Mouse (Mus musculus) embryonic facial prominence, embryonic 11.5 days (tissue): ENCODE data around the gene Parm1. TPM values are rescaled to one million over a fixed set of nuclear protein-coding genes. Genes with fewer than 3 reads are reported as not detected.

Experiments
- ATAC-seq: fragments of 200-750 bp; cut with Nextera tagmentation; replicated peaks from 2 replicates; pipeline ENCODE4 v1.8.0; 2017; ENCODE audit warnings: low read depth; ENCODE audit not compliant: insufficient number of reproducible peaks, low FRiP score, low TSS enrichment
- DNase-seq: peaks from one replicate; pipeline ENCODE4 v3.0.0-alpha.2; 2015; ENCODE audit warnings: low spot score
- H3K27ac ChIP-seq: fragments of 300-500 bp; sonication (generic); replicated peaks from 2 replicates; pipeline ENCODE4 v1.5.1; 2014; ENCODE audit warnings: mild to moderate bottlenecking, low read depth, low read length, control low read depth
- H3K27me3 ChIP-seq: fragments of 300-500 bp; sonication (generic); 2 replicates; pipeline ENCODE4 v1.6.1; 2014; ENCODE audit warnings: mild to moderate bottlenecking, low read length, moderate library complexity, mixed read lengths; ENCODE audit not compliant: control insufficient read depth, insufficient read depth
- H3K36me3 ChIP-seq: fragments of 300-500 bp; sonication (generic); replicated peaks from 2 replicates; pipeline ENCODE4 v1.6.1; 2014; ENCODE audit warnings: low read depth, mild to moderate bottlenecking, low read length, moderate library complexity, mixed read lengths; ENCODE audit not compliant: control insufficient read depth, insufficient read depth
- H3K4me1 ChIP-seq: fragments of 300-500 bp; sonication (generic); 2 replicates; pipeline ENCODE4 v1.6.1; 2014; ENCODE audit warnings: low read length, mixed read lengths; ENCODE audit not compliant: control insufficient read depth, insufficient read depth
- H3K4me2 ChIP-seq: fragments of 300-500 bp; sonication (generic); 2 replicates; pipeline ENCODE4 v1.6.1; 2014; ENCODE audit warnings: low read depth, mild to moderate bottlenecking, control low read depth, low read length, moderate library complexity
- H3K4me3 ChIP-seq: fragments of 300-500 bp; sonication (generic); 2 replicates; pipeline ENCODE4 v1.5.1; 2014; ENCODE audit warnings: low read depth, low read length, control low read depth
- H3K9ac ChIP-seq: fragments of 300-500 bp; sonication (generic); replicated peaks from 2 replicates; pipeline ENCODE4 v1.6.1; 2014; ENCODE audit warnings: mild to moderate bottlenecking, control low read depth, low read length
- H3K9me3 ChIP-seq: fragments of 300-500 bp; sonication (generic); replicated peaks from 2 replicates; pipeline ENCODE4 v1.6.1; 2016; ENCODE audit warnings: mild to moderate bottlenecking, low read length, inconsistent platforms, mixed read lengths; ENCODE audit not compliant: control insufficient read depth
- WGBS: fragments of 180-500 bp; shearing (Covaris S2); extraction: QIAGEN DNeasy Blood & Tissue Kit; methylation state at CpG from one replicate; pipeline ENCODE4 v1.1.7; 2014; 5-methylcytosine and 5-hydroxymethylcytosine counted together
- polyA plus RNA-seq: library from polyadenylated mRNA; unstranded; fragments of >200 nt; fragmentation: Nextera tagmentation; extraction: Ambion mirVana; gene quantifications from 2 replicates; pipeline ENCODE4 v1.2.1, GENCODE M21; 2014

The Parm1 gene
- polyA plus RNA-seq, 1 experiment from 2014 or later = 20.6 TPM

GRCm38 (mm10) chr5:91607841-91608240 lies 90.4 kb downstream of the Parm1 start:
- Histone ChIP-seq H3K4me1 (no peaks in the 10 kb centered on the region), H3K9ac (no peak overlapping the region), H3K4me3 (no peak overlapping the region), H3K27me3 (no peaks in the 10 kb centered on the region), H3K27ac (no peak overlapping the region), H3K4me2 (no peak overlapping the region), H3K36me3 (no peaks in the 10 kb centered on the region), H3K9me3 (no peaks in the 10 kb centered on the region)
- ATAC-seq (no peak), DNase-seq (no peak)
- WGBS = 90% methylated on average over 7 of the region's 7 CpGs

- DNase-seq (no peak), ATAC-seq (no peak)
- H3K4me1 ChIP-seq = no peaks in the 10 kb centered on the region
- 94% methylated on average over 4 of the region's 4 CpGs for WGBS
- no peaks in the 10 kb centered on the region for H3K27me3 ChIP-seq
- no peaks in the 10 kb centered on the region for H3K36me3 ChIP-seq
- H3K9me3 ChIP-seq = no peaks in the 10 kb centered on the region
- no peak overlapping the region for H3K9ac ChIP-seq
- H3K27ac ChIP-seq = no peak overlapping the region
- H3K4me3 ChIP-seq = no peak overlapping the region
- no peak overlapping the region for H3K4me2 ChIP-seq
These were observed 91.6 kb downstream of the Parm1 start for GRCm38 (mm10) chr5:91609041-91609440.

GRCm38 (mm10) chr5:91609511-91610300 lies 92.3 kb downstream of the Parm1 start:
- WGBS = 67% methylated on average over 3 of the region's 3 CpGs
- ATAC-seq (no peak), DNase-seq (no peak)
- Histone ChIP-seq H3K27ac (no peak overlapping the region), H3K4me1 (no peaks in the 10 kb centered on the region), H3K4me3 (no peak overlapping the region), H3K4me2 (no peak overlapping the region), H3K9me3 (no peaks in the 10 kb centered on the region), H3K9ac (no peak overlapping the region), H3K27me3 (no peaks in the 10 kb centered on the region), H3K36me3 (no peaks in the 10 kb centered on the region)

GRCm38 (mm10) chr5:91610499-91610898 lies 93.1 kb downstream of the Parm1 start:
- WGBS = 80% methylated on average over 2 of the region's 2 CpGs
- Histone ChIP-seq H3K9ac (no peak overlapping the region), H3K27ac (no peak overlapping the region), H3K36me3 (no peaks in the 10 kb centered on the region), H3K4me2 (no peak overlapping the region), H3K4me1 (no peaks in the 10 kb centered on the region), H3K4me3 (no peak overlapping the region), H3K9me3 (no peaks in the 10 kb centered on the region), H3K27me3 (no peaks in the 10 kb centered on the region)
- no peak for DNase-seq
- no peak for ATAC-seq

GRCm38 (mm10) chr5:91611589-91611988 lies 94.2 kb downstream of the Parm1 start:
- WGBS = 81% methylated on average over 3 of the region's 3 CpGs
- Histone ChIP-seq H3K9ac (no peak overlapping the region), H3K4me2 (no peak overlapping the region), H3K4me3 (no peak overlapping the region), H3K27me3 (no peaks in the 10 kb centered on the region), H3K9me3 (no peaks in the 10 kb centered on the region), H3K4me1 (no peaks in the 10 kb centered on the region), H3K27ac (no peak overlapping the region), H3K36me3 (no peaks in the 10 kb centered on the region)
- no peak for DNase-seq
- ATAC-seq = no peak

- H3K4me1 ChIP-seq = no peaks in the 10 kb centered on the region
- H3K4me2 ChIP-seq = no peak overlapping the region
- H3K4me3 ChIP-seq = no peak overlapping the region
- H3K36me3 ChIP-seq = no peaks in the 10 kb centered on the region
- H3K9ac ChIP-seq = no peak overlapping the region
- no peaks in the 10 kb centered on the region for H3K27me3 ChIP-seq
- DNase-seq = no peak
- 85% methylated on average over 11 of the region's 11 CpGs for WGBS
- no peaks in the 10 kb centered on the region for H3K9me3 ChIP-seq
- ATAC-seq = no peak
- H3K27ac ChIP-seq = no peak overlapping the region
These were observed 100.2 kb downstream of the Parm1 start for GRCm38 (mm10) chr5:91617331-91618233.

- ATAC-seq (no peak), DNase-seq (no peak)
- H3K27me3 ChIP-seq = no peaks in the 10 kb centered on the region
- no peaks in the 10 kb centered on the region for H3K4me1 ChIP-seq
- no peaks in the 10 kb centered on the region for H3K9me3 ChIP-seq
- H3K9ac ChIP-seq = no peak overlapping the region
- no peak overlapping the region for H3K4me2 ChIP-seq
- H3K4me3 ChIP-seq = no peak overlapping the region
- no peak overlapping the region for H3K27ac ChIP-seq
- H3K36me3 ChIP-seq = no peaks in the 10 kb centered on the region
- WGBS = 77% methylated on average over 4 of the region's 4 CpGs
These were observed 101.3 kb downstream of the Parm1 start for GRCm38 (mm10) chr5:91618661-91619173.

DNA sequence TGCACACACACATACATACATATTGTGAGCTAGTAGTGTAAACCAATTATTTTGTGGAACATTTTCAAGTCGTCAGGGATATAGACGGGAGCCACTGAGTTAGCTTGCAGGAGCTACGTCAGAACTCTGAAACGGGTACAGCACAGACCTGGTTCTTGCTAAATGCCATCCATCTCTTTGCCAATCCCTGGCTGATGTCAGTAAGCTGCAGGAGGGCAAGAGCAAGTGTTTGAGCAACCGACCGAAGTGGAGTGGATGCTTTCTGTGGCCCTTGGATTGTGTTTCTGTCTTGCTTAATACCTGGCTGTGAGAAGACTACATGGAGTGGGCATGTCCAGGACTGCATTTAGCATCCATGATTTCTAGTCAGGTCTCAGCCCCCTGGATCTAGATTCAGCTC lies 103.8 kb downstream of the Parm1 start:
- Histone ChIP-seq H3K27ac (no peak overlapping the region), H3K36me3 (no peaks in the 10 kb centered on the region), H3K9me3 (no peaks in the 10 kb centered on the region), H3K27me3 (no peaks in the 10 kb centered on the region), H3K9ac (no peak overlapping the region), H3K4me3 (no peak overlapping the region), H3K4me1 (no peaks in the 10 kb centered on the region), H3K4me2 (no peak overlapping the region)
- DNase-seq = no peak
- 92% methylated on average over 6 of the region's 6 CpGs for WGBS
- no peak for ATAC-seq
